Mouse (Mus musculus) liver, embryonic 15.5 days (tissue): ENCODE measurements at regions not wholly inside any gene's neighbourhood (a gene's known extent, or its start where the extent isn't known, plus 50 kb on each side); places are given as distances from the start of the nearest gene placed in this dataset.

ENCODE experiments used
- ATAC-seq: fragments of 200-750 bp; cut with Nextera tagmentation; 2 replicates; pipeline ENCODE4 v1.8.0; 2017; ENCODE audit warnings: moderate number of reproducible peaks, mild to moderate bottlenecking, moderate library complexity; ENCODE audit not compliant: insufficient read depth
- H3K27ac ChIP-seq: fragments of 300-500 bp; sonication (generic); replicated peaks from 2 replicates; pipeline ENCODE4 v1.5.1; 2015; ENCODE audit warnings: mild to moderate bottlenecking, inconsistent platforms
- H3K27me3 ChIP-seq: fragments of 300-500 bp; sonication (generic); 2 replicates; pipeline ENCODE4 v1.6.1; 2015; ENCODE audit warnings: mild to moderate bottlenecking, inconsistent platforms
- H3K36me3 ChIP-seq: fragments of 300-500 bp; sonication (generic); replicated peaks from 2 replicates; pipeline ENCODE4 v1.6.1; 2015; ENCODE audit warnings: moderate library complexity, mild to moderate bottlenecking, inconsistent platforms
- H3K4me1 ChIP-seq: fragments of 300-500 bp; sonication (generic); replicated peaks from 2 replicates; pipeline ENCODE4 v1.6.1; 2015; ENCODE audit warnings: inconsistent platforms
- H3K4me2 ChIP-seq: fragments of 300-500 bp; sonication (generic); 2 replicates; pipeline ENCODE4 v1.6.1; 2015; ENCODE audit warnings: moderate library complexity, mild to moderate bottlenecking, inconsistent platforms
- H3K4me3 ChIP-seq: fragments of 300-500 bp; sonication (generic); replicated peaks from 2 replicates; pipeline ENCODE4 v1.5.1; 2015; ENCODE audit warnings: mild to moderate bottlenecking, inconsistent platforms
- H3K9ac ChIP-seq: fragments of 300-500 bp; sonication (generic); 2 replicates; pipeline ENCODE4 v1.6.1; 2015; ENCODE audit warnings: moderate library complexity, mild to moderate bottlenecking, inconsistent platforms
- H3K9me3 ChIP-seq: fragments of 300-500 bp; sonication (generic); replicated peaks from 2 replicates; pipeline ENCODE4 v1.6.1; 2016; ENCODE audit warnings: inconsistent platforms
- WGBS: fragments of 180-500 bp; shearing (Covaris S2); methylation state at CpG from one replicate; pipeline ENCODE4 v1.1.7; 2015; ENCODE audit warnings: mixed read lengths; ENCODE audit not compliant: insufficient replicate concordance; 5-methylcytosine and 5-hydroxymethylcytosine counted together

GRCm38 (mm10) chr14:25306961-25307654 lies 151.9 kb upstream of the Zmiz1 start:
- H3K27me3 ChIP-seq, result no peaks in the 10 kb centered on the region
- 0 out of 2 replicates have a peak, but pooled peaks cover 8% of the 10 kb centered on the region for H3K4me1 ChIP-seq
- H3K9me3 ChIP-seq, result no peaks in the 10 kb centered on the region
- no peak overlapping the region for H3K4me3 ChIP-seq
- ATAC-seq, result no peak
- no peak overlapping the region for H3K4me2 ChIP-seq
- H3K36me3 ChIP-seq, result no peaks in the 10 kb centered on the region
- H3K27ac ChIP-seq, result no peak overlapping the region
- H3K9ac ChIP-seq, result no peak overlapping the region
- WGBS, result 64% methylated on average over 3 of the region's 3 CpGs

- ATAC-seq, result no peak
- Histone ChIP-seq H3K27ac (no peak overlapping the region), H3K9ac (no peak overlapping the region), H3K27me3 (no peaks in the 10 kb centered on the region), H3K4me1 (0 out of 2 replicates have a peak, but pooled peaks cover 8% of the 10 kb centered on the region), H3K4me3 (no peak overlapping the region), H3K9me3 (no peaks in the 10 kb centered on the region), H3K4me2 (no peak overlapping the region), H3K36me3 (no peaks in the 10 kb centered on the region)
- 32% methylated on average over 3 of the region's 3 CpGs for WGBS
Observed at GRCm38 (mm10) chr14:25308051-25308450, 150.9 kb upstream of the Zmiz1 start.

- WGBS, result 51% methylated on average over 4 of the region's 4 CpGs
Observed at GRCm38 (mm10) chr14:25310671-25311151, 148.3 kb upstream of the Zmiz1 start.

GRCm38 (mm10) chr14:25311475-25311874 lies 147.5 kb upstream of the Zmiz1 start:
- peaks cover 1% of the 10 kb centered on the region for H3K27me3 ChIP-seq
- H3K36me3 ChIP-seq, result no peaks in the 10 kb centered on the region
- H3K27ac ChIP-seq, result no peak overlapping the region
- no peak overlapping the region for H3K9ac ChIP-seq
- H3K9me3 ChIP-seq, result no peaks in the 10 kb centered on the region
- ATAC-seq, result no peak
- H3K4me1 ChIP-seq, result no peaks in the 10 kb centered on the region
- 13% methylated on average over 3 of the region's 3 CpGs for WGBS
- no peak overlapping the region for H3K4me3 ChIP-seq
- H3K4me2 ChIP-seq, result no peak overlapping the region

More at GRCm38 (mm10) chr14:25310671-25311151, 148.3 kb upstream of the Zmiz1 start:
- no peaks in the 10 kb centered on the region for H3K27me3 ChIP-seq
- ATAC-seq, result no peak
- H3K9ac ChIP-seq, result no peak overlapping the region
- no peaks in the 10 kb centered on the region for H3K4me1 ChIP-seq
- H3K4me2 ChIP-seq, result no peak overlapping the region
- H3K36me3 ChIP-seq, result no peaks in the 10 kb centered on the region
- no peaks in the 10 kb centered on the region for H3K9me3 ChIP-seq
- no peak overlapping the region for H3K27ac ChIP-seq
- H3K4me3 ChIP-seq, result no peak overlapping the region

GRCm38 (mm10) chr14:25312135-25312534 lies 146.8 kb upstream of the Zmiz1 start:
- Histone ChIP-seq H3K27ac (no peak overlapping the region), H3K4me2 (no peak overlapping the region), H3K27me3 (peaks cover 8% of the 10 kb centered on the region), H3K9ac (no peak overlapping the region), H3K4me1 (no peaks in the 10 kb centered on the region), H3K9me3 (no peaks in the 10 kb centered on the region), H3K4me3 (no peak overlapping the region), H3K36me3 (no peaks in the 10 kb centered on the region)
- 38% methylated on average over 7 of the region's 7 CpGs for WGBS
- ATAC-seq, result no peak

- H3K27me3 ChIP-seq, result peaks cover 16% of the 10 kb centered on the region
- no peaks in the 10 kb centered on the region for H3K36me3 ChIP-seq
- no peak overlapping the region for H3K4me3 ChIP-seq
- H3K27ac ChIP-seq, result no peak overlapping the region
- H3K4me1 ChIP-seq, result peaks cover 4% of the 10 kb centered on the region; the same call in 1 of the 2 replicates
- 51% methylated on average over 6 of the region's 6 CpGs for WGBS
- ATAC-seq, result no peak
- no peaks in the 10 kb centered on the region for H3K9me3 ChIP-seq
- H3K4me2 ChIP-seq, result no peak overlapping the region
- H3K9ac ChIP-seq, result no peak overlapping the region
Observed at GRCm38 (mm10) chr14:25312814-25313426, 146.1 kb upstream of the Zmiz1 start.

GRCm38 (mm10) chr14:25313693-25314240 lies 145.2 kb upstream of the Zmiz1 start:
- Histone ChIP-seq H3K4me2 (no peak overlapping the region), H3K36me3 (no peaks in the 10 kb centered on the region), H3K4me3 (no peak overlapping the region), H3K27me3 (peaks cover 23% of the 10 kb centered on the region), H3K27ac (no peak overlapping the region), H3K9ac (no peak overlapping the region), H3K4me1 (peaks cover 9% of the 10 kb centered on the region; the same call in 1 of the 2 replicates), H3K9me3 (no peaks in the 10 kb centered on the region)
- WGBS, result 31% methylated on average over 4 of the region's 4 CpGs
- ATAC-seq, result no peak

GRCm38 (mm10) chr14:25316491-25316890 lies 142.5 kb upstream of the Zmiz1 start:
- Histone ChIP-seq H3K4me2 (no peak overlapping the region), H3K9ac (no peak overlapping the region), H3K27ac (no peak overlapping the region), H3K27me3 (peaks cover 30% of the 10 kb centered on the region), H3K9me3 (no peaks in the 10 kb centered on the region), H3K4me1 (peaks cover 9% of the 10 kb centered on the region; the same call in 1 of the 2 replicates), H3K36me3 (no peaks in the 10 kb centered on the region), H3K4me3 (no peak overlapping the region)
- 82% methylated on average over 5 of the region's 5 CpGs for WGBS
- ATAC-seq, result no peak

- WGBS, result 15% methylated on average over 37 of the region's 37 CpGs
- H3K4me3 ChIP-seq, result no peak overlapping the region
- no peak overlapping the region; the same call in 1 of the 2 replicates for H3K9ac ChIP-seq
- peaks cover 30% of the 10 kb centered on the region for H3K27me3 ChIP-seq
- no peaks in the 10 kb centered on the region for H3K36me3 ChIP-seq
- no peaks in the 10 kb centered on the region for H3K9me3 ChIP-seq
- H3K4me2 ChIP-seq, result peak overlapping the region; percentile 42
- H3K4me1 ChIP-seq, result peaks cover 9% of the 10 kb centered on the region; the same call in 1 of the 2 replicates
- no peak overlapping the region for H3K27ac ChIP-seq
- no peak for ATAC-seq
Observed at GRCm38 (mm10) chr14:25317680-25318471, 141.1 kb upstream of the Zmiz1 start.

GRCm38 (mm10) chr14:25318909-25319308 lies 140.1 kb upstream of the Zmiz1 start:
- 39% methylated on average over 12 of the region's 12 CpGs for WGBS
- peaks cover 9% of the 10 kb centered on the region; the same call in 1 of the 2 replicates for H3K4me1 ChIP-seq
- no peaks in the 10 kb centered on the region for H3K36me3 ChIP-seq
- H3K9ac ChIP-seq, result no peak overlapping the region
- no peaks in the 10 kb centered on the region for H3K9me3 ChIP-seq
- ATAC-seq, result no peak
- no peak overlapping the region for H3K27ac ChIP-seq
- H3K27me3 ChIP-seq, result peaks cover 30% of the 10 kb centered on the region
- no peak overlapping the region for H3K4me2 ChIP-seq
- H3K4me3 ChIP-seq, result no peak overlapping the region

- no peak overlapping the region for H3K4me3 ChIP-seq
- no peaks in the 10 kb centered on the region for H3K9me3 ChIP-seq
- peaks cover 9% of the 10 kb centered on the region; the same call in 1 of the 2 replicates for H3K4me1 ChIP-seq
- peaks cover 30% of the 10 kb centered on the region for H3K27me3 ChIP-seq
- ATAC-seq, result no peak
- no peak overlapping the region for H3K4me2 ChIP-seq
- no peaks in the 10 kb centered on the region for H3K36me3 ChIP-seq
- H3K27ac ChIP-seq, result no peak overlapping the region
- no peak overlapping the region for H3K9ac ChIP-seq
- 54% methylated on average over 4 of the region's 4 CpGs for WGBS
Observed at GRCm38 (mm10) chr14:25320141-25320540, 138.8 kb upstream of the Zmiz1 start.
